Mouse (Mus musculus): ENCODE measurements around the gene Grid2. TPM values are rescaled to one million over a fixed set of nuclear protein-coding genes. Genes with fewer than 3 reads are reported as not detected.

The Grid2 gene
- polyA plus RNA-seq, 1 experiment from 2014 or later: 0.31 TPM

GRCm38 (mm10) chr6:64279927-64280326 lies 1024.3 kb downstream of the Grid2 start:
- no peaks in the 10 kb centered on the region for H3K9me3 ChIP-seq (replicated peaks; ENCODE audit: control insufficient read depth, low read length)
- H3K4me3 ChIP-seq (ENCODE audit: low read depth, low read length): no peak overlapping the region
- no peaks in the 10 kb centered on the region for H3K27me3 ChIP-seq (ENCODE audit: control insufficient read depth, insufficient read depth, low read length)
- H3K36me3 ChIP-seq (replicated peaks; ENCODE audit: control insufficient read depth, insufficient read depth, low read depth, low read length): no peaks in the 10 kb centered on the region
- 86% methylated on average over 2 of the region's 2 CpGs for WGBS
- no peak overlapping the region for H3K4me2 ChIP-seq (ENCODE audit: low read depth, low read length)
- no peak overlapping the region for H3K9ac ChIP-seq (replicated peaks; ENCODE audit: low read length)
- H3K27ac ChIP-seq (replicated peaks; ENCODE audit: low read depth, low read length): no peak overlapping the region
- no peak for DNase-seq (ENCODE audit: low spot score)
- H3K4me1 ChIP-seq (ENCODE audit: control insufficient read depth, insufficient read depth, low read length): no peaks in the 10 kb centered on the region
- no peak for ATAC-seq (replicated peaks; ENCODE audit: insufficient number of reproducible peaks, low FRiP score, low TSS enrichment, low read depth)

- H3K4me1 ChIP-seq (ENCODE audit: control insufficient read depth, insufficient read depth, low read length): no peaks in the 10 kb centered on the region
- 88% methylated on average over 1 of the region's 1 CpGs for WGBS
- no peak overlapping the region for H3K9ac ChIP-seq (replicated peaks; ENCODE audit: low read length)
- no peaks in the 10 kb centered on the region for H3K9me3 ChIP-seq (replicated peaks; ENCODE audit: control insufficient read depth, low read length)
- no peaks in the 10 kb centered on the region for H3K36me3 ChIP-seq (replicated peaks; ENCODE audit: control insufficient read depth, insufficient read depth, low read depth, low read length)
- no peak for DNase-seq (ENCODE audit: low spot score)
- ATAC-seq (replicated peaks; ENCODE audit: insufficient number of reproducible peaks, low FRiP score, low TSS enrichment, low read depth): no peak
- no peak overlapping the region for H3K4me3 ChIP-seq (ENCODE audit: low read depth, low read length)
- no peak overlapping the region for H3K27ac ChIP-seq (replicated peaks; ENCODE audit: low read depth, low read length)
- no peaks in the 10 kb centered on the region for H3K27me3 ChIP-seq (ENCODE audit: control insufficient read depth, insufficient read depth, low read length)
- no peak overlapping the region for H3K4me2 ChIP-seq (ENCODE audit: low read depth, low read length)
These were observed 1038.1 kb downstream of the Grid2 start for GRCm38 (mm10) chr6:64293761-64294160.

GRCm38 (mm10) chr6:64297633-64298032 lies 1042.0 kb downstream of the Grid2 start:
- WGBS: 53% methylated on average over 1 of the region's 1 CpGs

GRCm38 (mm10) chr6:64304709-64305476 lies 1049.2 kb downstream of the Grid2 start:
- Histone ChIP-seq H3K27me3 (ENCODE audit: control insufficient read depth, insufficient read depth, low read length) (no peaks in the 10 kb centered on the region), H3K36me3 (replicated peaks; ENCODE audit: control insufficient read depth, insufficient read depth, low read depth, low read length) (no peaks in the 10 kb centered on the region), H3K4me2 (ENCODE audit: low read depth, low read length) (no peak overlapping the region), H3K4me1 (ENCODE audit: control insufficient read depth, insufficient read depth, low read length) (no peaks in the 10 kb centered on the region), H3K4me3 (ENCODE audit: low read depth, low read length) (no peak overlapping the region), H3K9me3 (replicated peaks; ENCODE audit: control insufficient read depth, low read length) (no peaks in the 10 kb centered on the region), H3K27ac (replicated peaks; ENCODE audit: low read depth, low read length) (no peak overlapping the region), H3K9ac (replicated peaks; ENCODE audit: low read length) (no peak overlapping the region)
- 82% methylated on average over 2 of the region's 2 CpGs for WGBS
- DNase-seq (ENCODE audit: low spot score): no peak
- no peak for ATAC-seq (replicated peaks; ENCODE audit: insufficient number of reproducible peaks, low FRiP score, low TSS enrichment, low read depth)

More at GRCm38 (mm10) chr6:64297633-64298032, 1042.0 kb downstream of the Grid2 start:
- DNase-seq (ENCODE audit: low spot score) (no peak), ATAC-seq (replicated peaks; ENCODE audit: insufficient number of reproducible peaks, low FRiP score, low TSS enrichment, low read depth) (no peak)
- Histone ChIP-seq H3K4me2 (ENCODE audit: low read depth, low read length) (no peak overlapping the region), H3K4me3 (ENCODE audit: low read depth, low read length) (no peak overlapping the region), H3K36me3 (replicated peaks; ENCODE audit: control insufficient read depth, insufficient read depth, low read depth, low read length) (no peaks in the 10 kb centered on the region), H3K27me3 (ENCODE audit: control insufficient read depth, insufficient read depth, low read length) (no peaks in the 10 kb centered on the region), H3K27ac (replicated peaks; ENCODE audit: low read depth, low read length) (no peak overlapping the region), H3K9me3 (replicated peaks; ENCODE audit: control insufficient read depth, low read length) (no peaks in the 10 kb centered on the region), H3K4me1 (ENCODE audit: control insufficient read depth, insufficient read depth, low read length) (no peaks in the 10 kb centered on the region), H3K9ac (replicated peaks; ENCODE audit: low read length) (no peak overlapping the region)

- H3K27ac ChIP-seq (replicated peaks; ENCODE audit: low read depth, low read length): no peak overlapping the region
- no peaks in the 10 kb centered on the region for H3K4me1 ChIP-seq (ENCODE audit: control insufficient read depth, insufficient read depth, low read length)
- H3K27me3 ChIP-seq (ENCODE audit: control insufficient read depth, insufficient read depth, low read length): no peaks in the 10 kb centered on the region
- H3K9me3 ChIP-seq (replicated peaks; ENCODE audit: control insufficient read depth, low read length): no peaks in the 10 kb centered on the region
- no peak overlapping the region for H3K9ac ChIP-seq (replicated peaks; ENCODE audit: low read length)
- H3K4me3 ChIP-seq (ENCODE audit: low read depth, low read length): no peak overlapping the region
- H3K36me3 ChIP-seq (replicated peaks; ENCODE audit: control insufficient read depth, insufficient read depth, low read depth, low read length): no peaks in the 10 kb centered on the region
- WGBS: 82% methylated on average over 1 of the region's 1 CpGs
- no peak for ATAC-seq (replicated peaks; ENCODE audit: insufficient number of reproducible peaks, low FRiP score, low TSS enrichment, low read depth)
- no peak overlapping the region for H3K4me2 ChIP-seq (ENCODE audit: low read depth, low read length)
- DNase-seq (ENCODE audit: low spot score): no peak
These were observed 1053.0 kb downstream of the Grid2 start for GRCm38 (mm10) chr6:64308631-64309030.

- Histone ChIP-seq H3K27ac (replicated peaks; ENCODE audit: low read depth, low read length) (no peak overlapping the region), H3K4me2 (ENCODE audit: low read depth, low read length) (no peak overlapping the region), H3K36me3 (replicated peaks; ENCODE audit: control insufficient read depth, insufficient read depth, low read depth, low read length) (no peaks in the 10 kb centered on the region), H3K4me3 (ENCODE audit: low read depth, low read length) (no peak overlapping the region), H3K9ac (replicated peaks; ENCODE audit: low read length) (no peak overlapping the region), H3K9me3 (replicated peaks; ENCODE audit: control insufficient read depth, low read length) (no peaks in the 10 kb centered on the region), H3K4me1 (ENCODE audit: control insufficient read depth, insufficient read depth, low read length) (no peaks in the 10 kb centered on the region), H3K27me3 (ENCODE audit: control insufficient read depth, insufficient read depth, low read length) (no peaks in the 10 kb centered on the region)
- ATAC-seq (replicated peaks; ENCODE audit: insufficient number of reproducible peaks, low FRiP score, low TSS enrichment, low read depth): no peak
- 78% methylated on average over 1 of the region's 1 CpGs for WGBS
- no peak for DNase-seq (ENCODE audit: low spot score)
These were observed 1057.5 kb downstream of the Grid2 start for GRCm38 (mm10) chr6:64313132-64313531.

GRCm38 (mm10) chr6:64326936-64327335 lies 1071.3 kb downstream of the Grid2 start:
- Histone ChIP-seq H3K4me1 (ENCODE audit: control insufficient read depth, insufficient read depth, low read length) (no peaks in the 10 kb centered on the region), H3K27ac (replicated peaks; ENCODE audit: low read depth, low read length) (no peak overlapping the region), H3K9me3 (replicated peaks; ENCODE audit: control insufficient read depth, low read length) (no peaks in the 10 kb centered on the region), H3K4me3 (ENCODE audit: low read depth, low read length) (no peak overlapping the region), H3K4me2 (ENCODE audit: low read depth, low read length) (no peak overlapping the region), H3K9ac (replicated peaks; ENCODE audit: low read length) (no peak overlapping the region), H3K36me3 (replicated peaks; ENCODE audit: control insufficient read depth, insufficient read depth, low read depth, low read length) (no peaks in the 10 kb centered on the region), H3K27me3 (ENCODE audit: control insufficient read depth, insufficient read depth, low read length) (no peaks in the 10 kb centered on the region)
- WGBS: 90% methylated on average over 1 of the region's 1 CpGs
- DNase-seq (ENCODE audit: low spot score) (no peak), ATAC-seq (replicated peaks; ENCODE audit: insufficient number of reproducible peaks, low FRiP score, low TSS enrichment, low read depth) (no peak)

GRCm38 (mm10) chr6:64327876-64328275 lies 1072.2 kb downstream of the Grid2 start:
- no peak overlapping the region for H3K9ac ChIP-seq (replicated peaks; ENCODE audit: low read length)
- DNase-seq (ENCODE audit: low spot score) (no peak), ATAC-seq (replicated peaks; ENCODE audit: insufficient number of reproducible peaks, low FRiP score, low TSS enrichment, low read depth) (no peak)
- no peaks in the 10 kb centered on the region for H3K4me1 ChIP-seq (ENCODE audit: control insufficient read depth, insufficient read depth, low read length)
- no peaks in the 10 kb centered on the region for H3K36me3 ChIP-seq (replicated peaks; ENCODE audit: control insufficient read depth, insufficient read depth, low read depth, low read length)
- no peaks in the 10 kb centered on the region for H3K27me3 ChIP-seq (ENCODE audit: control insufficient read depth, insufficient read depth, low read length)
- no peak overlapping the region for H3K27ac ChIP-seq (replicated peaks; ENCODE audit: low read depth, low read length)
- H3K4me3 ChIP-seq (ENCODE audit: low read depth, low read length): no peak overlapping the region
- 79% methylated on average over 3 of the region's 3 CpGs for whole genome bisulfite sequencing
- no peaks in the 10 kb centered on the region for H3K9me3 ChIP-seq (replicated peaks; ENCODE audit: control insufficient read depth, low read length)
- no peak overlapping the region for H3K4me2 ChIP-seq (ENCODE audit: low read depth, low read length)
